Mouse (Mus musculus): ENCODE measurements at regions not wholly inside any gene's neighbourhood (a gene's known extent, or its start where the extent isn't known, plus 50 kb on each side); places are given as distances from the start of the nearest gene placed in this dataset.

- WGBS = 74% methylated on average over 7 of the region's 7 CpGs
- H3K4me3 ChIP-seq (ENCODE audit: low read length) = no peak overlapping the region
- no peak overlapping the region for H3K4me2 ChIP-seq (replicated peaks; ENCODE audit: low read depth, low read length)
- H3K27me3 ChIP-seq (ENCODE audit: control insufficient read depth, insufficient read depth, low read length) = no peaks in the 10 kb centered on the region
- H3K9me3 ChIP-seq (ENCODE audit: control insufficient read depth, low read length) = no peaks in the 10 kb centered on the region
- no peaks in the 10 kb centered on the region for H3K36me3 ChIP-seq (ENCODE audit: control insufficient read depth, insufficient read depth, low read length)
- no peaks in the 10 kb centered on the region for H3K4me1 ChIP-seq (ENCODE audit: control insufficient read depth, insufficient read depth, low read length)
- ATAC-seq (ENCODE audit: low FRiP score, low TSS enrichment) = no peak
- H3K27ac ChIP-seq (ENCODE audit: low read depth, low read length) = no peak overlapping the region
- no peak overlapping the region for H3K9ac ChIP-seq (ENCODE audit: low read depth, low read length)
Measured at GRCm38 (mm10) chr8:128107041-128107440, 251.4 kb upstream of the Nrp1 start.

- H3K4me2 ChIP-seq (replicated peaks; ENCODE audit: low read depth, low read length) = no peak overlapping the region
- no peak overlapping the region for H3K4me3 ChIP-seq (ENCODE audit: low read length)
- no peaks in the 10 kb centered on the region for H3K36me3 ChIP-seq (ENCODE audit: control insufficient read depth, insufficient read depth, low read length)
- no peak for ATAC-seq (ENCODE audit: low FRiP score, low TSS enrichment)
- H3K4me1 ChIP-seq (ENCODE audit: control insufficient read depth, insufficient read depth, low read length) = no peaks in the 10 kb centered on the region
- no peak overlapping the region for H3K27ac ChIP-seq (ENCODE audit: low read depth, low read length)
- H3K9ac ChIP-seq (ENCODE audit: low read depth, low read length) = no peak overlapping the region
- WGBS = 88% methylated on average over 3 of the region's 3 CpGs
- H3K27me3 ChIP-seq (ENCODE audit: control insufficient read depth, insufficient read depth, low read length) = no peaks in the 10 kb centered on the region
- H3K9me3 ChIP-seq (ENCODE audit: control insufficient read depth, low read length) = no peaks in the 10 kb centered on the region
Measured at GRCm38 (mm10) chr8:128109036-128109435, 249.4 kb upstream of the Nrp1 start.

GRCm38 (mm10) chr8:128111132-128111531 lies 247.3 kb upstream of the Nrp1 start:
- ATAC-seq (ENCODE audit: low FRiP score, low TSS enrichment) = no peak
- H3K4me1 ChIP-seq (ENCODE audit: control insufficient read depth, insufficient read depth, low read length) = no peaks in the 10 kb centered on the region
- WGBS = 88% methylated on average over 3 of the region's 3 CpGs

GRCm38 (mm10) chr8:128113116-128113515 lies 245.3 kb upstream of the Nrp1 start:
- no peak overlapping the region for H3K4me3 ChIP-seq (ENCODE audit: low read length)
- no peak overlapping the region for H3K4me2 ChIP-seq (replicated peaks; ENCODE audit: low read depth, low read length)
- H3K36me3 ChIP-seq (ENCODE audit: control insufficient read depth, insufficient read depth, low read length) = no peaks in the 10 kb centered on the region
- no peaks in the 10 kb centered on the region for H3K4me1 ChIP-seq (ENCODE audit: control insufficient read depth, insufficient read depth, low read length)
- no peaks in the 10 kb centered on the region for H3K9me3 ChIP-seq (ENCODE audit: control insufficient read depth, low read length)
- ATAC-seq (ENCODE audit: low FRiP score, low TSS enrichment) = no peak
- no peaks in the 10 kb centered on the region for H3K27me3 ChIP-seq (ENCODE audit: control insufficient read depth, insufficient read depth, low read length)
- H3K9ac ChIP-seq (ENCODE audit: low read depth, low read length) = no peak overlapping the region
- 68% methylated on average over 1 of the region's 1 CpGs for WGBS
- H3K27ac ChIP-seq (ENCODE audit: low read depth, low read length) = no peak overlapping the region

More at GRCm38 (mm10) chr8:128111132-128111531, 247.3 kb upstream of the Nrp1 start:
- H3K4me3 ChIP-seq (ENCODE audit: low read length) = no peak overlapping the region
- no peaks in the 10 kb centered on the region for H3K27me3 ChIP-seq (ENCODE audit: control insufficient read depth, insufficient read depth, low read length)
- no peak overlapping the region for H3K4me2 ChIP-seq (replicated peaks; ENCODE audit: low read depth, low read length)
- H3K36me3 ChIP-seq (ENCODE audit: control insufficient read depth, insufficient read depth, low read length) = no peaks in the 10 kb centered on the region
- H3K9ac ChIP-seq (ENCODE audit: low read depth, low read length) = no peak overlapping the region
- no peak overlapping the region for H3K27ac ChIP-seq (ENCODE audit: low read depth, low read length)
- H3K9me3 ChIP-seq (ENCODE audit: control insufficient read depth, low read length) = no peaks in the 10 kb centered on the region

GRCm38 (mm10) chr8:128141290-128141966 lies 217.0 kb upstream of the Nrp1 start:
- WGBS = 83% methylated on average over 4 of the region's 4 CpGs
- no peak for ATAC-seq (ENCODE audit: low FRiP score, low TSS enrichment)

GRCm38 (mm10) chr8:128148351-128148942 lies 210.0 kb upstream of the Nrp1 start:
- Histone ChIP-seq H3K9me3 (ENCODE audit: control insufficient read depth, low read length) (no peaks in the 10 kb centered on the region), H3K9ac (ENCODE audit: low read depth, low read length) (no peak overlapping the region), H3K36me3 (ENCODE audit: control insufficient read depth, insufficient read depth, low read length) (no peaks in the 10 kb centered on the region), H3K27me3 (ENCODE audit: control insufficient read depth, insufficient read depth, low read length) (no peaks in the 10 kb centered on the region), H3K4me1 (ENCODE audit: control insufficient read depth, insufficient read depth, low read length) (no peaks in the 10 kb centered on the region), H3K4me3 (ENCODE audit: low read length) (no peak overlapping the region), H3K27ac (ENCODE audit: low read depth, low read length) (no peak overlapping the region), H3K4me2 (replicated peaks; ENCODE audit: low read depth, low read length) (no peak overlapping the region)
- no peak for ATAC-seq (ENCODE audit: low FRiP score, low TSS enrichment)
- 84% methylated on average over 3 of the region's 3 CpGs for WGBS

More at GRCm38 (mm10) chr8:128141290-128141966, 217.0 kb upstream of the Nrp1 start:
- no peak overlapping the region for H3K9ac ChIP-seq (ENCODE audit: low read depth, low read length)
- no peaks in the 10 kb centered on the region for H3K36me3 ChIP-seq (ENCODE audit: control insufficient read depth, insufficient read depth, low read length)
- H3K27me3 ChIP-seq (ENCODE audit: control insufficient read depth, insufficient read depth, low read length) = no peaks in the 10 kb centered on the region
- H3K9me3 ChIP-seq (ENCODE audit: control insufficient read depth, low read length) = no peaks in the 10 kb centered on the region
- no peak overlapping the region for H3K4me3 ChIP-seq (ENCODE audit: low read length)
- H3K4me1 ChIP-seq (ENCODE audit: control insufficient read depth, insufficient read depth, low read length) = no peaks in the 10 kb centered on the region
- H3K4me2 ChIP-seq (replicated peaks; ENCODE audit: low read depth, low read length) = no peak overlapping the region
- H3K27ac ChIP-seq (ENCODE audit: low read depth, low read length) = no peak overlapping the region

- H3K36me3 ChIP-seq (ENCODE audit: control insufficient read depth, insufficient read depth, low read length) = no peaks in the 10 kb centered on the region
- H3K27ac ChIP-seq (ENCODE audit: low read depth, low read length) = no peak overlapping the region
- H3K9me3 ChIP-seq (ENCODE audit: control insufficient read depth, low read length) = no peaks in the 10 kb centered on the region
- ATAC-seq (ENCODE audit: low FRiP score, low TSS enrichment) = no peak
- H3K4me2 ChIP-seq (replicated peaks; ENCODE audit: low read depth, low read length) = no peak overlapping the region
- no peaks in the 10 kb centered on the region for H3K4me1 ChIP-seq (ENCODE audit: control insufficient read depth, insufficient read depth, low read length)
- H3K4me3 ChIP-seq (ENCODE audit: low read length) = no peak overlapping the region
- H3K27me3 ChIP-seq (ENCODE audit: control insufficient read depth, insufficient read depth, low read length) = no peaks in the 10 kb centered on the region
- no peak overlapping the region for H3K9ac ChIP-seq (ENCODE audit: low read depth, low read length)
Measured at GRCm38 (mm10) chr8:128155604-128156003, 202.8 kb upstream of the Nrp1 start.

GRCm38 (mm10) chr8:128156221-128156620 lies 202.2 kb upstream of the Nrp1 start:
- ATAC-seq (ENCODE audit: low FRiP score, low TSS enrichment) = 0 out of 2 replicates have a peak, but pooled peaks have one; percentile 28
- Histone ChIP-seq H3K27me3 (ENCODE audit: control insufficient read depth, insufficient read depth, low read length) (no peaks in the 10 kb centered on the region), H3K36me3 (ENCODE audit: control insufficient read depth, insufficient read depth, low read length) (no peaks in the 10 kb centered on the region), H3K4me1 (ENCODE audit: control insufficient read depth, insufficient read depth, low read length) (no peaks in the 10 kb centered on the region), H3K9ac (ENCODE audit: low read depth, low read length) (no peak overlapping the region), H3K9me3 (ENCODE audit: control insufficient read depth, low read length) (no peaks in the 10 kb centered on the region), H3K4me3 (ENCODE audit: low read length) (no peak overlapping the region), H3K27ac (ENCODE audit: low read depth, low read length) (no peak overlapping the region), H3K4me2 (replicated peaks; ENCODE audit: low read depth, low read length) (no peak overlapping the region)
- WGBS = 56% methylated on average over 3 of the region's 3 CpGs

GRCm38 (mm10) chr8:128162857-128163256 lies 195.5 kb upstream of the Nrp1 start:
- Histone ChIP-seq H3K4me1 (ENCODE audit: control insufficient read depth, insufficient read depth, low read length) (no peaks in the 10 kb centered on the region), H3K4me3 (ENCODE audit: low read length) (no peak overlapping the region), H3K4me2 (replicated peaks; ENCODE audit: low read depth, low read length) (no peak overlapping the region), H3K9me3 (ENCODE audit: control insufficient read depth, low read length) (no peaks in the 10 kb centered on the region), H3K27me3 (ENCODE audit: control insufficient read depth, insufficient read depth, low read length) (no peaks in the 10 kb centered on the region), H3K9ac (ENCODE audit: low read depth, low read length) (no peak overlapping the region), H3K27ac (ENCODE audit: low read depth, low read length) (no peak overlapping the region), H3K36me3 (ENCODE audit: control insufficient read depth, insufficient read depth, low read length) (no peaks in the 10 kb centered on the region)
- no peak for ATAC-seq (ENCODE audit: low FRiP score, low TSS enrichment)
